Mouse (Mus musculus): Measurements from ENCODE around the gene Plxna1. TPM values are rescaled to one million over a fixed set of nuclear protein-coding genes. Genes with fewer than 3 reads are reported as not detected.
A peak's percentile ranks its signal among the peaks of the same experiment; 100 is the strongest.

Plxna1 gene
- polyA plus RNA-seq, 1 experiment from 2014 or later, result 24.3 TPM

DNA sequence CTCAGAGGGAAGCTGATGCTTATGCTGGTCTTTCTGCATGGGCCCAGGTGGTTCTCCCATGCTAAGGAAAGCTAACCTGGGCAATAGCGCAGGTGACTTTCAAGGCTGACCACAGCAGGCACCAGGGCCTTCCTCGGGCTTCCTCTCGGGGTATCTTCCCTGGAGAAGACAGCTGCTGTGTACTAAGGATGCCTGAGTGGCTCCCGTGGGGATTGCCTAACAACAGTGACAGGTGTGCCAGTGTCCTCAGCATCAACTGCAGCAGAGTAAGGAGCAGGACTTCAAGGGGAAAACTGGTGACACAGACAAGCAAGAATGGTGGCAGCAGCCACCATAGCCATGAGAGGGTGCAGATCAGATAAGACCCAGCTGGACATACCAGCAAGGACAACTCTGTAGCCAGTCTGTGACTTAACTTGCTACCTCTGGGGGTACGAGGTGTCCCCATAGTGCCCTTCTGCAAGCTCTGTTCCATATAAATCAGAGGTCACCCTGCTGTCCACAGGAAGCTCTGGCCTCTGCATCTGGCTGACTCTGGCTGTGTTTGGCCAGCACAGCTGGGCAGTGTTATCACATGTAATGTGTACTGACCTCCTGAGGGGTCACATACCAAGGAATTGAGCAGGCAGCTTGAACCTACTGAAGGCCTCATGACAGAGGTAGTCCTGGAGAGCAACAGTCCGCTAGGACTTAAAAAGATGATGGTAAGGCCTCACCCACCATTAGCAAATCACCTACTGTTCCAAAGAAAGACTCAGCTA lies 54.0 kb downstream of the Plxna1 start:
- DNase-seq (ENCODE audit: low spot score), result no peak
- H3K27ac ChIP-seq (replicated peaks), result no peak overlapping the region
- H3K4me3 ChIP-seq, result no peak overlapping the region
- H3K27me3 ChIP-seq (ENCODE audit: low read depth, poor library complexity, severe bottlenecking), result no peaks in the 10 kb centered on the region
- H3K36me3 ChIP-seq, result no peaks in the 10 kb centered on the region
- peaks cover 12% of the 10 kb centered on the region for H3K9me3 ChIP-seq (replicated peaks)
- H3K4me1 ChIP-seq, result peaks cover 25% of the 10 kb centered on the region
- 83% methylated on average over 6 of the region's 6 CpGs for WGBS

DNA sequence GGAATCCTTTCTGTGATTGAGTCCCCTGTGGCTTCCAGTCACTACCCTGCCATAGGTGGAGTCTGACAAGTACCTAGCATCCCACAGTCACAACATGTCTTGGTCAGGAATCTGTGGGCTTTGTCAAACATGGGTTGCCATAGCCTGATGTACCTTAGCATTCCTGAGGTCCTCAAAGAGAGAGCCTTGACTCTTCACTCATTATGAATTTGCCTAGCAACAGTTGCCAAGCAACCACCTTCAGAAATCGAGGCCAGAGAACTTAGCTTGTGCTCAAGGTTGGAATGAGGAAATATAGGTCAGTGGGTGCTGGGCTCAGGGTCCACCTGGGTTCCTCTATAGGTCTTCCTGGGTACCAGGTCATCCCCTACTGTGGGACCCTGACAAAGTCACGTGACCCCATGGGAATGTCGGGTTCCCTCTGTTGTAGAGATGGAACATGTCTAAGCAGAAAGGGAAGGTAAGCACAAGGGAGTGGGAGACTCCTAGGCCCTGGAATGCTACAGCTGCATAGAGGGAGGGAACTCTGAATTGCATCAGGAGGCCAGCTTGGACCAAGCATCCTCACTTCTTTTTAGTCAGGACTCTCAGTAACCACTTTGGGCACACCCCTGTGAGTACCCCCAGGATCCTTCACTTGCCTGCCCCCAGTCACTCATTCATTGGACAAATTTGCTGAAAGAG lies 57.9 kb downstream of the Plxna1 start:
- no peak for DNase-seq (ENCODE audit: low spot score)
- Histone ChIP-seq H3K4me1 (peaks cover 7% of the 10 kb centered on the region; the same call in 1 of the 2 replicates), H3K4me3 (no peak overlapping the region), H3K9me3 (replicated peaks) (peaks cover 12% of the 10 kb centered on the region), H3K27ac (replicated peaks) (no peak overlapping the region), H3K36me3 (no peaks in the 10 kb centered on the region), H3K27me3 (ENCODE audit: low read depth, poor library complexity, severe bottlenecking) (0 out of 2 replicates have a peak, but pooled peaks cover 4% of the 10 kb centered on the region)
- 77% methylated on average over 3 of the region's 3 CpGs for WGBS

DNA sequence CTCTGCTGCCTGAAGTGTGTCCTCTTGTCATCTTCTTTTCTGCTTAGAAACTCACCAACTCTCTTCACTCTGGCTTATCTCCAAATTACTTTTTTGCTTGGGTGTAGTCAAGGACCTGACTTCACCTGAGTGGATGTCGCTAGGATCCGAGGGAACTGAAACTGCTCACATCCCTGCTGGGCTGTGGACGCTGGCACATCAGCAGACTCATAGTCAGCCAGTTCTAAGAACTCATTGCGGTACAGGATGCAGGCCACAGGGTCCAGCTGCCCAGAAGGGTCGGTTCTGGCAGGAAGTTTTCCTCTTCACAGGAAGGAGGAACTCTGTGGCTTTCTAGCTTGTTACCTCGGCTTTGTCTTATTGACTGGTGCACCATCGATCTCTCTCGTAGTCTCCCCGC lies 62.6 kb downstream of the Plxna1 start:
- peaks cover 19% of the 10 kb centered on the region; the same call in 1 of the 2 replicates for H3K4me1 ChIP-seq
- H3K36me3 ChIP-seq, result no peaks in the 10 kb centered on the region
- H3K27ac ChIP-seq (replicated peaks), result no peak overlapping the region
- 80% methylated on average over 9 of the region's 9 CpGs for WGBS
- no peak for DNase-seq (ENCODE audit: low spot score)
- no peak overlapping the region for H3K4me3 ChIP-seq
- peaks cover 7% of the 10 kb centered on the region; the same call in 1 of the 2 replicates for H3K27me3 ChIP-seq (ENCODE audit: low read depth, poor library complexity, severe bottlenecking)
- H3K9me3 ChIP-seq (replicated peaks), result no peaks in the 10 kb centered on the region

DNA sequence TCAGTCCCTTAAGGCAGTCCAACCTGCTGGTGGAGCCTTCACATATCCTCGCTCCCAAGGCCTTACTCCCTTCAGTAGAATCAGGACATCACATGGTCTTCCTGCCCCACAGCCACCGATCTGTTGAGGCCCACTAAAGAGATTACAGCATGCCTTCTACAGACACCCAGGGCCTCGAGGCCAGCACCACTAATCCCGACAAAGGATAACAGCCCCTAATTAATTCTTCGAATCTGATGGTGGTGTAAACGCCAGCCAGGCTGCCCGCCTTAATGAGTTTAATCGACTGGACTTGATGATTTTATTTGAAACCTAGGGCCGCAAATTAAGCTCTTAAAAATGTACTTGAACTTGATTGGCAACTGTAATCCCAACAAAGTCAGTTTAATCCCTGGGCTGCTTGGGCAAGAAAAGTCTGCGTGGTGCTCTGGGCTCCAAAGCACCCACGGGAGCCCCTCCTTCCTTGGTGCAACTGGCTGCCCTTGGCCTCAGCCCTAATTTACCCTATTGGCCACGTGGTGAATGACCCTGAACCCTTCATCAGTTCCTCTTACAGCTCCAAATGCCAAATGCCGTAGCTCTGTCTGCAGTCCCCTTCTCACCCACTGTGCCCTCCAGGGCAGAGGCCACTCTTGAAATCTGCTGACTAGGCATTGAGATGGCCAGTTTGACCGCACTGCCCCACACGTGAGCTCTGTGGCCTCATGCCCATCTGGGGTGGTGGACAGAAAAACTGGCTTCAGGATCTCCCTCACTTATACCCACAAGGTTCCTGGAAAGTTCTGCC lies 65.3 kb downstream of the Plxna1 start:
- H3K36me3 ChIP-seq, result no peaks in the 10 kb centered on the region
- no peak for DNase-seq (ENCODE audit: low spot score)
- peaks cover 26% of the 10 kb centered on the region for H3K27me3 ChIP-seq (ENCODE audit: low read depth, poor library complexity, severe bottlenecking)
- H3K4me3 ChIP-seq, result no peak overlapping the region
- no peaks in the 10 kb centered on the region for H3K9me3 ChIP-seq (replicated peaks)
- WGBS, result 53% methylated on average over 15 of the region's 15 CpGs
- peaks cover 14% of the 10 kb centered on the region for H3K4me1 ChIP-seq
- no peak overlapping the region; the same call in 1 of the 2 replicates for H3K27ac ChIP-seq (replicated peaks)

DNA sequence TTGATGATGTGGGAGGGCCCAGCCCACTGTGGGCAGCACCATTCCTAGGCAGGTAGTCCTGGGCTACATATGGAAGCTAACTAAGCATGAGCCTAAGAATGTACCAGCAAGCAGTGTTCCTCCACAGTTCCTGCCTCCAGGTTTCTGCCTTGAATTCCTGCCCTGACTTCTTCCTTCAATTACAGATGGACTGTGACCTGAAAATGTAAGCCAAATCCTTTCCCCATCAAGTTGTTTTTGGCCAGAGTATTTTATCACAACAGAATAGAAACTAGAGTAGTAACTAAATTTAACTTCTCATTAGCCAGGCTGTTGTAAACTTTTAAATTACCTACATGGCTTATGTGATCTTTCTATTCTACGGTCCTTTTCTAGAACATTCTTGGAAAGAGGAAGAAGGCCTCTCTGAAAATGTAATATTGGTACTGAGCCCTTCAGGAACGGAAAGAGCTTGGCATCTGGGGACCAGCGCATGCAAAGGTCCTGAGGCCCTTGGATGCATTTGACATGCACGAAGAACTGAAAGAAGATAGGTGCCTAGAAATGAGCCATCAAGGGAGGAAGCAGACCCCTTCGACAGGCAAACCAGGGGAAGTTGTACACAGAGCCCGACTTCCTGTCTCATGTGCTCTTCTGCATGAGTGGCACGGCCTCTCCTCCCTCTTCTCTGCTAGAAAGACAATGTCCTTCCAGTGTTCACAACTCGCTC lies 66.3 kb downstream of the Plxna1 start:
- peaks cover 23% of the 10 kb centered on the region for H3K4me1 ChIP-seq
- no peak overlapping the region for H3K4me3 ChIP-seq
- no peak overlapping the region for H3K27ac ChIP-seq (replicated peaks)
- no peaks in the 10 kb centered on the region for H3K36me3 ChIP-seq
- DNase-seq (ENCODE audit: low spot score), result no peak
- no peaks in the 10 kb centered on the region for H3K9me3 ChIP-seq (replicated peaks)
- WGBS, result 91% methylated on average over 8 of the region's 8 CpGs
- H3K27me3 ChIP-seq (ENCODE audit: low read depth, poor library complexity, severe bottlenecking), result peaks cover 26% of the 10 kb centered on the region

DNA sequence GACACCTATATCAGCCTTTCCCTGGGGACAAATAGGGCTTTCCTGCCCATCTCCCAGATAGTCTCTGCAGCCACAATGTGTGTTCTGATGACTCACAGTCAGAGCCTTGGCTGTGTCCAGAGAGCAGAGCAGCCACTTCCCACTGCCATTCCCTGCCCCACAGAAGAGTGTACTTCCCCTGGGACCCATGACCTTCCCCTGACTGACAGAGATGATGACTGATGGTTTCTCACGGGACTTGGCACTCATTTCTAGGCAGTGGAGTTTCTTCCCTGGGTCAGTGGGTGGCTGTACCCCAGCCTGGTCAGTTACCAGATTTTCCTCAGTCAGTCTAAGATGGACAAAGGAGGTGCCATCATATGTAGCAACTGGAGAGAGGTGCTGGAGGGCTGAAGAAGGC lies 67.8 kb downstream of the Plxna1 start:
- peaks cover 23% of the 10 kb centered on the region for H3K27me3 ChIP-seq (ENCODE audit: low read depth, poor library complexity, severe bottlenecking)
- H3K36me3 ChIP-seq, result no peaks in the 10 kb centered on the region
- WGBS, result 75% methylated on average over 1 of the region's 1 CpGs

DNA sequence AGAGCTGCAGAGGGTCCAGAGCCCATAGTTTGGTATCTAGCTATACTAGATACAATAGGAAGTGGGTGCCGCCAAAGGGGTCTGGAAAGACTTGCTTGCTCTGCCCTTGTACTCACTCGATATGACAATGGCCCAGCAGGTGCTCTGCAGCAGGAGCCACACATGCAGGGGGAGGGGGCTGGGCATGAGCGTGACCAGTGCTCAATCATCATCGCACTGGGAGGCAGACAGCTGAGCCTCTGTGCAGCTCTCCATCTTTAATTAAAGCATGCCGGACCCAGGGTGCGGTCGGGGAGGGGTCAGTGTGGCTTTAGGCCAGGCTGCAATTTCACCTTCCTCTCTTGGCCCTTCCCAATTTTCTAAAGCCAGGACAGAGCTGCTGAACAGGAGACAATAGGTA lies 70.9 kb downstream of the Plxna1 start:
- 15% methylated on average over 7 of the region's 7 CpGs for WGBS
- Histone ChIP-seq H3K27ac (replicated peaks) (peak overlapping the region; percentile 68), H3K9me3 (replicated peaks) (no peaks in the 10 kb centered on the region), H3K36me3 (no peaks in the 10 kb centered on the region), H3K4me1 (peaks cover 31% of the 10 kb centered on the region), H3K27me3 (ENCODE audit: low read depth, poor library complexity, severe bottlenecking) (peaks cover 22% of the 10 kb centered on the region), H3K4me3 (no peak overlapping the region)
- DNase-seq (ENCODE audit: low spot score), result peak; percentile 37

More for the DNA sequence above, 67.8 kb downstream of the Plxna1 start:
- Histone ChIP-seq H3K27ac (replicated peaks) (no peak overlapping the region), H3K4me1 (peaks cover 29% of the 10 kb centered on the region), H3K9me3 (replicated peaks) (no peaks in the 10 kb centered on the region), H3K4me3 (no peak overlapping the region)
- DNase-seq (ENCODE audit: low spot score), result no peak

DNA sequence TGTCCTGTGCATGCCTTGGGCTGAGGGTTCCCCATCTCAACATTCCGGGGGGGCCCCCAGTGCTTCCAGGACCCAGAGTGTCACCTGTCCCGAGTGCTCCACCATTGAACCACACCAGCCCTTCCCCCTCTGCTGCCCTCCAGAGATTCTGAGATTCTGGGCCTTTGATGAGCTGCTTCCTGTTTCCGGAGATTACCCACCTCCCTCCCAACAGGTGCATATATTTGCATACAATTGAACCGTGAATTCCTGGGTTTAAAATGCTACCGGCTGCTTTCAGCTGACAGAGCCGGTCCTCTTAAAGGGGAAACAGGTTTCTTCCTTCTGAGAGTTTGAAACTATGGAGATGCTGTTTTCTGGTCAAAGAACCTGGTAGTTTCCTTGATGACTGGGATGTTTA lies 74.3 kb downstream of the Plxna1 start:
- H3K9me3 ChIP-seq (replicated peaks), result peaks cover 5% of the 10 kb centered on the region
- 35% methylated on average over 6 of the region's 6 CpGs for WGBS
- H3K27ac ChIP-seq (replicated peaks), result peak overlapping the region; percentile 9; the same call in 1 of the 2 replicates
- no peak overlapping the region for H3K4me3 ChIP-seq
- no peak for DNase-seq (ENCODE audit: low spot score)
- peaks cover 39% of the 10 kb centered on the region for H3K4me1 ChIP-seq
- peaks cover 10% of the 10 kb centered on the region for H3K27me3 ChIP-seq (ENCODE audit: low read depth, poor library complexity, severe bottlenecking)
- no peaks in the 10 kb centered on the region for H3K36me3 ChIP-seq

DNA sequence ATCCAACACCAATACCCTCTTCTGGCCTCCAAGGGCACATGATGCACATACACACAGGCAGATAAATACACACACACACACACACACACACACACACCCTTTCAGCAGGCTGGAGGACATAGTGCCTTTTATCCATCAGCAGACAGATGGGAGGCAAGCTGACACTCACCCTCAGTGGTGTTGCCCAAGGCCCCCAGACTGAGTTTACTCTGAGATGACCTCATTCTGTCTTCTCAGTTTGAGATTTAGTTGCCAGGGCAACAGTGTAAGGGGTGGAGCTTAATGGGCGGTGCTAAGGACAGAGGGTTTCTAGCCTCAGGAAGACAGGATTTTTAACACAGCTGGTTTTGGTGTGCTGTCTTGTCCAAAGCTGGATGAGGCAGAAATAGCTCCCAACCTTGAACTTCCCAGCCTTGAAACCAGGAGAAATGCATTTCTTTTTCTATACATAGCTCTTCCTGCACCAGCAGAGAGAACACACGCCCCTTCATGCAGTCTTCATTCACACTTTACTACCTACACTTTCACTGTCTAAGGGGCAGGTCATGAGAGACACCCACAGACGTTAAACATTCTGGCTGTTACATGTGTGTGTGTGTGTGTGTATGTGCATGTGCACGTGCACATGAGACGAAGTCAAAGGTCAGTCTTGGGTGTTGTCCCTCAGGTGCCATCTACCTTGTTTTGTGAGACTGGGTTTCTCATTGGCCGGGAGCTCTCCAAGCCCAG lies 75.6 kb downstream of the Plxna1 start:
- Histone ChIP-seq H3K36me3 (no peaks in the 10 kb centered on the region), H3K27me3 (ENCODE audit: low read depth, poor library complexity, severe bottlenecking) (peaks cover 4% of the 10 kb centered on the region; the same call in 1 of the 2 replicates), H3K27ac (replicated peaks) (peak overlapping the region; percentile 77), H3K4me3 (no peak overlapping the region), H3K9me3 (replicated peaks) (peaks cover 7% of the 10 kb centered on the region), H3K4me1 (peaks cover 44% of the 10 kb centered on the region)
- DNase-seq (ENCODE audit: low spot score), result peak; percentile 64
- WGBS, result 60% methylated on average over 6 of the region's 6 CpGs

DNA sequence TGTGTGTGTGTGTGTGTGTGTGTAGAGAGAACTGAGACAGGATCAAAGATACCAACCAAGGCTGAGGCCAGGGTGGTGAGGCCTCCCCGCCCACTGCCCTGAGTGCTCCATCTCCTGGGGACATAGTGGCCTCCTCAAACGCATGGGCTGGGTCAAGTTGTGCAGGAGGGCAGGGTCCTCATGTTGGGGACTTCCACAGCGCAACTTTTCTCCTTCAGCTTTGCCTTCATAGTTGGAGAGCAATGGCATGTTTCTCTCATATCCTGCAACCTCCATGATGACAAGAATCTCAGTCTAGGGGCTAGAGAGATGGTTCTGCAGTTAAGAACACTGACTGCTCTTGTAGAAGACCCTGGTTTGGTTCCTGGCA lies 76.1 kb downstream of the Plxna1 start:
- no peak for DNase-seq (ENCODE audit: low spot score)
- Histone ChIP-seq H3K27me3 (ENCODE audit: low read depth, poor library complexity, severe bottlenecking) (peaks cover 8% of the 10 kb centered on the region), H3K4me1 (peaks cover 44% of the 10 kb centered on the region), H3K27ac (replicated peaks) (peak overlapping the region; percentile 77), H3K9me3 (replicated peaks) (peaks cover 7% of the 10 kb centered on the region), H3K4me3 (no peak overlapping the region), H3K36me3 (no peaks in the 10 kb centered on the region)
- WGBS, result 55% methylated on average over 3 of the region's 3 CpGs

DNA sequence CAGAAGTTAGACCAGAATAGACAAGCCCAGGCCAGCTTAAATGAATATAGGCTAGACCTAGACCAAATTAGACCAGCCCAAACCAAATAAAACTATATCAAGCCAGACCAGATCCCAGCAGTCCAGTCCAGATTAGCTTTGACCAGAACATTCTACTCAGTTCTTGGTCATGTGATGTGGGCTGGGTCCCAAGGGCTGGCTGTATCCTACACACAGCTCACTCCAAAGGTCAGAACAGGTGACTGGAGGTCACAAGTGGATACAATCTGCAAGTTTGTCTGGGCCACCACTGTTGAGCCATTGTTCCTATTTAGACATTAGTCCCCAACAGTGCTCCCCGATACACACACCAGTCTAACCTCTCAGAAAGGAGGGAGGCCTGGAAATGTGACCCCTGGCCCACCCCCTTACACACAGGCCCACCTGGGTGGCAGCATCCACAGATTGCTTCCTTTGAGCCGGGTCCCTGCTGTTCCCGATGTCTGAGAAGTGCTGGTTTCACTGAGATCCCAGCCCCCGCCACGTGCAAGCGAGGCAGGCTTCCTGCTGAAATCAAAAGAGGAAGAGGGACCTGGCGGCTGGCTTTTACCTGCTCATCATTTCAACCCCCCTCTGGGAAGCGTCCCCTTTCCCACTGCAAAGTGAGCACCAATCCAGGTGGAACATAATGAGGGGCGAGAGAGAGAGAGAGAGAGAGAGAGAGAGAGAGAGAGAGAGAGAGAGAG lies 76.7 kb downstream of the Plxna1 start:
- Histone ChIP-seq H3K27ac (replicated peaks) (peak overlapping the region; percentile 77), H3K9me3 (replicated peaks) (peaks cover 7% of the 10 kb centered on the region), H3K27me3 (ENCODE audit: low read depth, poor library complexity, severe bottlenecking) (peaks cover 13% of the 10 kb centered on the region), H3K4me3 (no peak overlapping the region), H3K36me3 (no peaks in the 10 kb centered on the region), H3K4me1 (peaks cover 44% of the 10 kb centered on the region)
- 58% methylated on average over 9 of the region's 9 CpGs for WGBS
- DNase-seq (ENCODE audit: low spot score), result no peak

Data from midbrain, embryonic 10.5 days (tissue).